Mouse (Mus musculus) midbrain, postnatal 0 days (tissue): ENCODE measurements at regions not wholly inside any gene's neighbourhood (a gene's known extent, or its start where the extent isn't known, plus 50 kb on each side); places are given as distances from the start of the nearest gene placed in this dataset.
A peak's percentile ranks its signal among the peaks of the same experiment; 100 is the strongest.

ENCODE experiments used
- ATAC-seq: fragments of 200-750 bp; cut with Nextera tagmentation; 2 replicates; pipeline ENCODE4 v1.8.0; 2017; ENCODE audit warnings: moderate number of reproducible peaks, mild to moderate bottlenecking, moderate TSS enrichment, moderate library complexity; ENCODE audit not compliant: low FRiP score
- DNase-seq: peaks from one replicate; pipeline ENCODE4 v3.0.0-alpha.2; 2015; ENCODE audit warnings: low spot score
- H3K27ac ChIP-seq: fragments of 300-500 bp; sonication (generic); 2 replicates; pipeline ENCODE4 v1.5.1; 2014; ENCODE audit warnings: low read depth, mild to moderate bottlenecking, low read length, mixed read lengths
- H3K27me3 ChIP-seq: fragments of 300-500 bp; sonication (generic); 2 replicates; pipeline ENCODE4 v1.6.1; 2014; ENCODE audit warnings: low read length, control low read depth, mixed read lengths; ENCODE audit not compliant: insufficient read depth
- H3K36me3 ChIP-seq: fragments of 300-500 bp; sonication (generic); 2 replicates; pipeline ENCODE4 v1.6.1; 2014; ENCODE audit warnings: low read length, control low read depth, mixed read lengths; ENCODE audit not compliant: insufficient read depth
- H3K4me1 ChIP-seq: fragments of 300-500 bp; sonication (generic); 2 replicates; pipeline ENCODE4 v1.6.1; 2014; ENCODE audit warnings: mild to moderate bottlenecking, control low read depth, antibody characterized with exemption, low read length, mixed read lengths; ENCODE audit not compliant: insufficient read depth
- H3K4me2 ChIP-seq: fragments of 300-500 bp; sonication (generic); 2 replicates; pipeline ENCODE4 v1.6.1; 2014; ENCODE audit warnings: low read depth, mild to moderate bottlenecking, low read length, mixed read lengths; ENCODE audit not compliant: poor library complexity, severe bottlenecking
- H3K4me3 ChIP-seq: fragments of 300-500 bp; sonication (generic); 2 replicates; pipeline ENCODE4 v1.5.1; 2014; ENCODE audit warnings: low read depth, mild to moderate bottlenecking, low read length, moderate library complexity
- H3K9ac ChIP-seq: fragments of 300-500 bp; sonication (generic); replicated peaks from 2 replicates; pipeline ENCODE4 v1.6.1; 2014; ENCODE audit warnings: mild to moderate bottlenecking, low read length, moderate library complexity, mixed read lengths; ENCODE audit not compliant: poor library complexity, severe bottlenecking
- H3K9me3 ChIP-seq: fragments of 300-500 bp; sonication (generic); 2 replicates; pipeline ENCODE4 v1.6.1; 2016; ENCODE audit warnings: low read length, control low read depth
- CTCF ChIP-seq: IDR thresholded peaks from 2 replicates; pipeline ENCODE4 v1.5.1; 2016; ENCODE audit warnings: antibody characterized with exemption, mild to moderate bottlenecking
- WGBS: fragments of 180-500 bp; shearing (Covaris S2); extraction: QIAGEN DNeasy Blood & Tissue Kit; methylation state at CpG from one replicate; pipeline ENCODE4 v1.1.7; 2014; 5-methylcytosine and 5-hydroxymethylcytosine counted together

GRCm38 (mm10) chr3:51019650-51020346, 204.4 kb upstream of the Noct start:
- H3K9ac ChIP-seq, result no peak overlapping the region
- H3K4me3 ChIP-seq, result no peak overlapping the region
- H3K27me3 ChIP-seq, result no peaks in the 10 kb centered on the region
- no peaks in the 10 kb centered on the region for H3K4me1 ChIP-seq
- H3K27ac ChIP-seq, result no peak overlapping the region
- no peak overlapping the region for H3K4me2 ChIP-seq
- ATAC-seq (peak; percentile 56; the same call in 1 of the 2 replicates), DNase-seq (peak; percentile 47)
- H3K36me3 ChIP-seq, result no peaks in the 10 kb centered on the region
- no peaks in the 10 kb centered on the region for H3K9me3 ChIP-seq
- 55% methylated on average over 10 of the region's 10 CpGs for WGBS
- no peak for TF ChIP-seq CTCF

- WGBS, result 32% methylated on average over 6 of the region's 6 CpGs
- TF ChIP-seq CTCF, result no peak
- DNase-seq (no peak), ATAC-seq (no peak)
- Histone ChIP-seq H3K27ac (no peak overlapping the region), H3K4me1 (no peaks in the 10 kb centered on the region), H3K9me3 (no peaks in the 10 kb centered on the region), H3K4me3 (no peak overlapping the region), H3K27me3 (no peaks in the 10 kb centered on the region), H3K4me2 (no peak overlapping the region), H3K9ac (no peak overlapping the region), H3K36me3 (no peaks in the 10 kb centered on the region)
Measured at GRCm38 (mm10) chr3:51024655-51025054, 199.6 kb upstream of the Noct start.

- Histone ChIP-seq H3K4me3 (no peak overlapping the region), H3K4me1 (no peaks in the 10 kb centered on the region), H3K9ac (no peak overlapping the region), H3K9me3 (no peaks in the 10 kb centered on the region), H3K27ac (no peak overlapping the region), H3K27me3 (no peaks in the 10 kb centered on the region), H3K36me3 (no peaks in the 10 kb centered on the region), H3K4me2 (no peak overlapping the region)
- ATAC-seq (no peak), DNase-seq (no peak)
- WGBS, result 86% methylated on average over 8 of the region's 8 CpGs
- no peak for TF ChIP-seq CTCF
Measured at GRCm38 (mm10) chr3:51031821-51032220, 192.4 kb upstream of the Noct start.

GRCm38 (mm10) chr3:51033292-51033691, 191.0 kb upstream of the Noct start:
- TF ChIP-seq CTCF, result no peak
- no peak for DNase-seq
- H3K9ac ChIP-seq, result no peak overlapping the region
- H3K9me3 ChIP-seq, result no peaks in the 10 kb centered on the region
- no peaks in the 10 kb centered on the region for H3K36me3 ChIP-seq
- no peak for ATAC-seq
- H3K4me1 ChIP-seq, result no peaks in the 10 kb centered on the region
- H3K27ac ChIP-seq, result no peak overlapping the region
- no peaks in the 10 kb centered on the region for H3K27me3 ChIP-seq
- no peak overlapping the region for H3K4me2 ChIP-seq
- 79% methylated on average over 2 of the region's 2 CpGs for WGBS
- H3K4me3 ChIP-seq, result no peak overlapping the region

- no peak overlapping the region for H3K9ac ChIP-seq
- TF ChIP-seq CTCF, result no peak
- H3K9me3 ChIP-seq, result no peaks in the 10 kb centered on the region
- H3K4me2 ChIP-seq, result no peak overlapping the region
- no peak overlapping the region for H3K4me3 ChIP-seq
- no peak for ATAC-seq
- no peaks in the 10 kb centered on the region for H3K36me3 ChIP-seq
- no peak overlapping the region for H3K27ac ChIP-seq
- no peaks in the 10 kb centered on the region for H3K27me3 ChIP-seq
- no peaks in the 10 kb centered on the region for H3K4me1 ChIP-seq
- 75% methylated on average over 17 of the region's 17 CpGs for WGBS
- no peak for DNase-seq
Measured at GRCm38 (mm10) chr3:51036700-51037306, 187.4 kb upstream of the Noct start.

- Histone ChIP-seq H3K27ac (no peak overlapping the region), H3K9me3 (no peaks in the 10 kb centered on the region), H3K4me3 (0 out of 2 replicates have a peak overlapping the region, but pooled peaks have one; percentile 2), H3K4me2 (peak overlapping the region; percentile 22), H3K27me3 (no peaks in the 10 kb centered on the region), H3K4me1 (no peaks in the 10 kb centered on the region), H3K9ac (no peak overlapping the region), H3K36me3 (no peaks in the 10 kb centered on the region)
- WGBS, result 26% methylated on average over 17 of the region's 17 CpGs
- ATAC-seq (no peak), DNase-seq (no peak)
- no peak for TF ChIP-seq CTCF
Measured at GRCm38 (mm10) chr3:51042223-51042846, 181.9 kb upstream of the Noct start.
